Mouse (Mus musculus) ES-E14 (cell line): ENCODE results near the gene Stip1.

Experiments
- CHD2 ChIP-seq: IDR thresholded peaks from 2 replicates; pipeline ENCODE4 v1.6.1; 2014; ENCODE audit warnings: mild to moderate bottlenecking, low read depth, low read length, inconsistent platforms
- MAFK ChIP-seq: IDR thresholded peaks from 2 replicates; pipeline ENCODE4 v1.6.1; 2014; ENCODE audit warnings: mild to moderate bottlenecking, low read depth, low read length, inconsistent platforms; ENCODE audit not compliant: insufficient read depth
- ZC3H11A ChIP-seq: IDR thresholded peaks from 2 replicates; pipeline ENCODE4 v1.6.1; 2012; ENCODE audit warnings: low read depth, mild to moderate bottlenecking, inconsistent platforms, low read length, borderline replicate concordance
- ZNF384 ChIP-seq: IDR thresholded peaks from 2 replicates; pipeline ENCODE4 v1.6.1; 2012; ENCODE audit warnings: low read depth, low read length, inconsistent platforms

GRCm38 (mm10) chr19:7066828-7067342, 27.1 kb upstream of the Stip1 start:
- TF ChIP-seq MAFK: no peak
- TF ChIP-seq ZNF384: no peak
- TF ChIP-seq ZC3H11A: no peak
- no peak for TF ChIP-seq CHD2
